Mouse (Mus musculus) hindlimb bud, embryonic 11.5 days (tissue): ENCODE measurements around the gene BC030499.

ENCODE experiments used
- DNase-seq: peaks from one replicate; pipeline ENCODE4 v3.0.0-alpha.2; 2012; ENCODE audit warnings: low read depth, low spot score; ENCODE audit errors: extremely low spot score

BC030499 gene

GRCm38 (mm10) chr11:78344890-78345715, 54.5 kb downstream of the BC030499 start:
- DNase-seq: no peak

- no peak for DNase-seq
These were observed 55.2 kb downstream of the BC030499 start for GRCm38 (mm10) chr11:78345801-78346200.
